Mouse (Mus musculus) thymus, adult 2 months (tissue): ENCODE data around the gene Pck1.

Experiments used
- CTCF ChIP-seq: fragments of 200-500 bp; IDR thresholded peaks from 2 replicates; pipeline ENCODE4 v1.5.1; 2012; ENCODE audit warnings: mild to moderate bottlenecking, control low read depth, low read length, moderate library complexity, borderline replicate concordance; ENCODE audit not compliant: control insufficient read depth, poor library complexity, insufficient read depth; ENCODE audit errors: extremely low read depth
- POLR2A ChIP-seq: fragments of 200-500 bp; IDR thresholded peaks from 2 replicates; pipeline ENCODE4 v1.6.1; 2012; ENCODE audit warnings: mild to moderate bottlenecking, low read length, control low read depth, moderate library complexity; ENCODE audit not compliant: control insufficient read depth, poor library complexity, insufficient read depth; ENCODE audit errors: extremely low read depth

DNA sequence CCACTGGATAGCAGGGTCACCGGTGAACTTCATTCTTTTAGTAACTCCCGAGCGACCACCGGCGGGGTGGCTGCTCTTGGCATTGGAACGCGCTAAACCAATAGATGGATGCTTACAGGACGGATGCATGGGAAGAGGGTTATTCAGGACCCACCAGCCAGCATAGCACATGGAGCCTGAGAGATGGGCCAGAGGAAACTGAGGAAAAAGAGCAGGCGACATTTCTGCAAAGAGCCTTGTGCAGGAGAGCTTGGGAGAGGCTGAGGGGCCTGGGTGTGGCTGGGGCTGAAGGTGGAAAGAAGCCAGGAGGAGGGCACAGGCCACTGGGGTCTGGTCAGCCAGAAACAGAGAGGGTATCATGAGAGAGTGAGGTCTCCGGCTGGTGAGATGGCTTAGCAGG, 30.5 kb downstream of the Pck1 start:
- TF ChIP-seq CTCF, result no peak
- TF ChIP-seq POLR2A, result no peak
